Mouse (Mus musculus) midbrain, embryonic 10.5 days (tissue): ENCODE measurements around the gene Scyl3. TPM values are rescaled to one million over a fixed set of nuclear protein-coding genes. Genes with fewer than 3 reads are reported as not detected.

Experiments used
- DNase-seq: peaks from one replicate; pipeline ENCODE4 v3.0.0-alpha.2; 2017; ENCODE audit warnings: low spot score
- H3K27ac ChIP-seq: fragments of 300-500 bp; sonication (generic); replicated peaks from 2 replicates; pipeline ENCODE4 v1.5.1; 2016; ENCODE audit warnings: mild to moderate bottlenecking
- H3K27me3 ChIP-seq: fragments of 300-500 bp; sonication (generic); 2 replicates; pipeline ENCODE4 v1.6.1; 2016; ENCODE audit warnings: low read depth, mild to moderate bottlenecking; ENCODE audit not compliant: poor library complexity, severe bottlenecking
- H3K36me3 ChIP-seq: fragments of 300-500 bp; sonication (generic); 2 replicates; pipeline ENCODE4 v1.6.1; 2016; ENCODE audit warnings: mild to moderate bottlenecking, moderate library complexity
- H3K4me1 ChIP-seq: fragments of 300-500 bp; sonication (generic); 2 replicates; pipeline ENCODE4 v1.6.1; 2016
- H3K4me3 ChIP-seq: fragments of 300-500 bp; sonication (generic); 2 replicates; pipeline ENCODE4 v1.5.1; 2016; ENCODE audit warnings: mild to moderate bottlenecking, moderate library complexity
- H3K9me3 ChIP-seq: fragments of 300-500 bp; sonication (generic); replicated peaks from 2 replicates; pipeline ENCODE4 v1.6.1; 2016; ENCODE audit warnings: mild to moderate bottlenecking
- WGBS: fragments of 180-500 bp; shearing (Covaris S2); methylation state at CpG from one replicate; pipeline ENCODE4 v1.1.7; 2016; 5-methylcytosine and 5-hydroxymethylcytosine counted together
- polyA plus RNA-seq: library from polyadenylated mRNA; unstranded; fragments of >200 nt; fragmentation: Nextera tagmentation; extraction: Ambion mirVana; gene quantifications from 2 replicates; pipeline ENCODE4 v1.2.1, GENCODE M21; 2016

Gene Scyl3
- polyA plus RNA-seq, 1 experiment from 2014 or later, result 17.4 TPM

DNA sequence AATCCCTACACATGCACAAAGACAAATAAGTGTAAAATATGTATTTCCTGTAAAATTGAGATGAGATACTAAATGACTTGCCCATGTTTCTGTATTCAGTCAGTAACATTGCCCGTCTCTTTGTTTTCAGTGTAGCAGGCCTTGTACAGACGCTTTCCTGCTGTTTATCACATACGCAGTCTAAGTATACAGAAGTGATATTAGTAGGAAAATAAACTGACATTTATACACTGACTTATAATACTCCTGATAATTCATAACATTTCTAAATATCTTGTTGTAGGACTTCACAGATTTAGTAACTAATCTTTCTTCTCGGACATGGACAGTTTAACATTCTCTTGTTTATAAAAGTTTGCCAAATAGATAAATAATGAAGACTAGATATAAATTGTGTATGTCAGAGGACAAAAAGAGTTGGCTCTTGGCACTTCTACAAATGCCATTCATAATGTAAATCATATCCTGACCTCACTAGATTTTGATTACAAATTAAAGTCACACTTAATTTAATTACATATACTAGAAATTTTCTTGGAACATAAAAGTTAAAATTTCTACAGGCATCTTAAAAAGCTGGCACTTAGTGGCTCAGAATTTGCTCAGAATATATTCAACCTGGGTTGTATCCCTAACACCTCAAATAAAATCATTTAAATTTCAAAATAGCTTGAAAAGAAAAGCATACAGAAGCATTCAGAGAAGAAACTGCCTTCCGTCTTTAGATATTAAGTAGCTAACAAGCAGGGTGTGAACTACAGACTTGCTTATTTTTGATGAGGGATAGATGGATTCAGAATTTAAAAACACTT, 11.3 kb upstream of the Scyl3 start:
- no peak for DNase-seq
- 94% methylated on average over 5 of the region's 5 CpGs for WGBS
- Histone ChIP-seq H3K36me3 (peaks cover 20% of the 10 kb centered on the region), H3K9me3 (no peaks in the 10 kb centered on the region), H3K4me1 (no peaks in the 10 kb centered on the region), H3K27ac (no peak overlapping the region), H3K4me3 (no peak overlapping the region), H3K27me3 (no peaks in the 10 kb centered on the region)

DNA sequence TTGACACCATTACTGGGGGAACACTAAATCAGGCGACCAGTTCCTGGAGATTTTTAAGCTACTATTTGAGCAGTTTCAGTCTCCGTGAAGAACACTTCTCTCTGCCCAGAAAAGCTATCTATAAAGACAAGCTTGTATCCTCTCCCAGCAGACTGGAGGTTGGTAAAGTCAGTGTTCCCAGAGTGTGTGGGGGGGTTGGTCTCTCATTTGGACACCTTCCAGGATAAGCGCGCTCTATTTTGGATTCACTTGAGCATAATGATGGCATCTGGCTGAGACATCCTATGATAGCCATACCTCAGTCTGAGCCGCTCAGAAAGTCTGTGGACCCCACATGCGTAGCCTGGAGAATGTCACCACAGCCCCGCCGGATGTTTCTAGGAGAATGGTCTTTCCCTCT, 4.8 kb upstream of the Scyl3 start:
- peaks cover 5% of the 10 kb centered on the region for H3K4me1 ChIP-seq
- H3K36me3 ChIP-seq, result no peaks in the 10 kb centered on the region
- H3K4me3 ChIP-seq, result no peak overlapping the region
- no peaks in the 10 kb centered on the region for H3K9me3 ChIP-seq
- H3K27ac ChIP-seq, result no peak overlapping the region
- WGBS, result 91% methylated on average over 8 of the region's 8 CpGs
- H3K27me3 ChIP-seq, result no peaks in the 10 kb centered on the region
- no peak for DNase-seq

DNA sequence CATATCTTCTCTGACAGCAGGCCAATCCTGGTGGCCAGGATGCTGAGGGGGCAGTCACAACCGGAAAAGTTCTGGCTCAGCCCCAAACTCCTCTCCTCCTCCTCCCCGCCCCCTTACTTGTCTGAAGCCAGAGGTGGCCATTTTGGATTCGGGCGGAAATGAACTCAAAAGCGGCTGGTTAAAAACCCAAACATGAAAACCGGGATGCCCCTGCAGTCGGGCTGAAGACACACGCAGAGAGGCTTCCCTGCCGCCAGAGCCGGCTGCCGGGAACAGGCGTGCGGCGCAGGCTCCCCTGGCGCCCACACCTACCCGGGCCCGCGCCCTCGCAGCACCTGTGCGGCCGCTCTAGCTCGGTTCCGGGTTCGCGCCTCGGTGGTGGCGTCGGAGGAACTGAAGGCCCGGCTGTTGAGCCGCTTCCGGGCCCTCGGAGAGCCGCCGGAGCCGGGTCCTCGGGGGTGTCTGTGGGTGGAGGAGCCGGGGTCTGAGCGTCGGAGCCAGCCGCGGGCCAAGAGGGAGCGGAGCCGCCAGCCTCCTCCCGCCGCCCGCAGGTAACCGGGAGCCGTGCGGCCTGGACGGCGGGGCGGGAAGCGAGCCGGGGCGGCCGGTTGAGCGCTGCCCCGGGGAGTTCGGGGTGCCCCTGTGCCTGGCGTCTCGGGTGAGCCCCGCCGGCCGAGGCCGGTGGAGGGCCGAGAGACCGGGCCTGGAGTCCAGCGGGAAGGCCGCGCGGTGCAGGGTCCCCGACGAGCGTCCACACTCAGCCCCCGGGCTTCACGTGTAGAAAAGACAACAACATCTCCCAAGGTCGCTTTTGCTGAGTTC, 947 bp downstream of the Scyl3 start:
- peaks cover 25% of the 10 kb centered on the region for H3K4me1 ChIP-seq
- peaks cover 17% of the 10 kb centered on the region for H3K36me3 ChIP-seq
- peak; percentile 90 for DNase-seq
- H3K9me3 ChIP-seq, result no peaks in the 10 kb centered on the region
- peak overlapping the region; percentile 92 for H3K27ac ChIP-seq
- under 1% methylated on average over 77 of the region's 77 CpGs for WGBS
- peak overlapping the region; percentile 92 for H3K4me3 ChIP-seq
- H3K27me3 ChIP-seq, result no peaks in the 10 kb centered on the region

DNA sequence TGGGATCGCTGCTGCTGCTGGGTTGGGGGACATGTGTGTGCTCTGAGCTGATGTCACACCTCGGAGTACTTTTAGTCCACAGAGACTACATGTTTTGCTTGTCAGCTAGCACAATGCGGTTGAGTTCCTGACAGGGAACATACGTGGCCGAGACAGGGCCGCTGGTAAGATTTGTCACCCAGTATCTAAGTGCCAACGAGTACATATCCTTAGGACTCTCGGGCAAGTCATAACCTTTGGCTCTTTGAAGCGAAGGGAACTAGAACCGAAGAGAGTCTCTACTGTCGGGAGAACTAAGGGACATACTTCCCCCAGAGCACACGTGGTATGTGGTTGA, 1.5 kb downstream of the Scyl3 start:
- no peak for DNase-seq
- Histone ChIP-seq H3K4me1 (peaks cover 25% of the 10 kb centered on the region), H3K4me3 (peak overlapping the region; percentile 92), H3K9me3 (no peaks in the 10 kb centered on the region), H3K36me3 (peaks cover 23% of the 10 kb centered on the region), H3K27ac (peak overlapping the region; percentile 92), H3K27me3 (no peaks in the 10 kb centered on the region)
- WGBS, result 10% methylated on average over 12 of the region's 12 CpGs

DNA sequence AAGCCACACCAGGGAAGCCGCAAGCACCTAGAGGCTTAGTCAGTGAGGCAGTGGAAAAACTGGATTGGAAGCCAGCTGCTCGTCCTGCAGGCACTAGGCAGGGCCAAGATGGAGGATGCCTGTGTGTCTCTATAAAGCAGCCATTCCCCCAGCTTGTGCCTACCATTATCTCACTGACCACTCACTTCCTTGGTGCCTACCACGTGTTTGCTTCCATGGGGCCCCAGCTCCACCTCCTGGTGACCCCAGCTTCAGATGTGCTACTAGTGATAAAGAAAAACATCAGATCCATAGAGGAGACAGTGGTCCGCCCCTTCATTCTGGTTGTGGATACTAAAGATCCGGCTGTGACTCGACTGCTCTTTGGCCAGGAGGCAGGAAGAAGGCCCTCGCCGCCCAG, 2.9 kb downstream of the Scyl3 start:
- no peaks in the 10 kb centered on the region for H3K27me3 ChIP-seq
- H3K4me3 ChIP-seq, result no peak overlapping the region
- H3K27ac ChIP-seq, result no peak overlapping the region
- H3K4me1 ChIP-seq, result peaks cover 25% of the 10 kb centered on the region
- 81% methylated on average over 8 of the region's 8 CpGs for WGBS
- no peaks in the 10 kb centered on the region for H3K9me3 ChIP-seq
- DNase-seq, result no peak
- H3K36me3 ChIP-seq, result peaks cover 37% of the 10 kb centered on the region

DNA sequence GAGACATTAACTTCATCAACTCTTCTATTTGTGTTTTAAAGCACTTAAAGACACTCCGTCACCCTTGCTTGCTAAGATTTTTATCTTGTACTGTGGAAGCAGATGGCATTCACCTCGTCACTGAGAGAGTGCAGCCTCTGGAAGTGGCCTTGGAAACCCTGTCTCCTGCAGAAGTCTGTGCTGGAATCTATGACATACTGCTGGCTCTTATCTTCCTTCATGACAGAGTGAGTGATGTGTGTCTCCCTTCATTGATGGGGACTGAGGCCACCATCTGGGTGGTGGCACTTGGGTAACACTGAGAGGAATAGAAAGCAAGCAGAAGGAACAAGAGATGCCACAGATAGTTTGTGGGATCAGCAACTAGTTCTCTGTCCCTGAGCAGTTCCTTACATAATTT, 5.7 kb downstream of the Scyl3 start:
- Histone ChIP-seq H3K4me3 (no peak overlapping the region), H3K9me3 (no peaks in the 10 kb centered on the region), H3K27me3 (no peaks in the 10 kb centered on the region), H3K36me3 (peaks cover 63% of the 10 kb centered on the region), H3K27ac (no peak overlapping the region), H3K4me1 (peaks cover 18% of the 10 kb centered on the region)
- DNase-seq, result no peak
- 87% methylated on average over 2 of the region's 2 CpGs for WGBS

DNA sequence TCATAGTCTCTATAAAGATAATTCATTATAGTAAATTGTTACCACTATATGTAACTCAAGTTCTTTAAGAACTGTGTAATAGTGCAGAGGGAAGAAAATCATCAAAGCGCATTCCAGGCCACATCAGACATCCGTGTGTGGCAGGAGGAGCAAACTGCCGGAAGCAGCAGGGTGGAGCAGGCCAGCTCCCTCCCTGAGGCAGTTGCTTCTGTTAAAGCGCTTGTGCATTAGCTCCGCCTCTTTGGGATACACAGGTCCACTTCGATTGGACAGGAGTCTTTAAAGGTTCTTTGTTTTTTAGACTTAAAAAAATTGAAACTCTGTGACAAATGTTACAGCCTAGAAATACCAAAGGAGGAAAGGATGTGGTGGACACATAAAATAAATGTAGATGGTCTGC, 13.2 kb downstream of the Scyl3 start:
- Histone ChIP-seq H3K36me3 (peaks cover 98% of the 10 kb centered on the region), H3K27me3 (no peaks in the 10 kb centered on the region), H3K9me3 (no peaks in the 10 kb centered on the region), H3K4me1 (no peaks in the 10 kb centered on the region), H3K27ac (no peak overlapping the region), H3K4me3 (no peak overlapping the region)
- WGBS, result 81% methylated on average over 6 of the region's 6 CpGs
- DNase-seq, result no peak

DNA sequence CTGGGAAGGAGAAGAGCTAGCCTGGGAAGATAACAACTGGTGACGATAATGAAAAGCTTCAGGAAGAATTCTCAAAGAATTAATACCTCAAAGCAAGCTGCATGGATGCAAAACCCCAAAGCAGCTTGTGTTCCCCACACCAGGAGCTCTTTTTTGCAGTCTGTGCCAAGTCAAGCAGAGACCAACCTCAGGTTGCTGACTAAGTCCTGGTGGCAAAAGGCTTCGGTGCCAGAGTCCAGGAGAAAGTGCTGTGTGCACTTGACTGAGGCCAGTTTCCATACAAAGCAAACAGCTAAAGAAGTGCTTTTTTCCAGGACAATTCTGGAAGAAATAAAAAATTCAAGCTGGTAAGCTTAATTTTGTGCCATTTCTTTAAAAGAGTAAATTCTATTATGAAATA, 24.5 kb downstream of the Scyl3 start:
- H3K9me3 ChIP-seq, result no peaks in the 10 kb centered on the region
- no peak overlapping the region for H3K27ac ChIP-seq
- WGBS, result 86% methylated on average over 2 of the region's 2 CpGs
- DNase-seq, result no peak
- H3K36me3 ChIP-seq, result peaks cover 97% of the 10 kb centered on the region
- H3K4me3 ChIP-seq, result no peak overlapping the region
- no peaks in the 10 kb centered on the region for H3K27me3 ChIP-seq
- no peaks in the 10 kb centered on the region for H3K4me1 ChIP-seq

DNA sequence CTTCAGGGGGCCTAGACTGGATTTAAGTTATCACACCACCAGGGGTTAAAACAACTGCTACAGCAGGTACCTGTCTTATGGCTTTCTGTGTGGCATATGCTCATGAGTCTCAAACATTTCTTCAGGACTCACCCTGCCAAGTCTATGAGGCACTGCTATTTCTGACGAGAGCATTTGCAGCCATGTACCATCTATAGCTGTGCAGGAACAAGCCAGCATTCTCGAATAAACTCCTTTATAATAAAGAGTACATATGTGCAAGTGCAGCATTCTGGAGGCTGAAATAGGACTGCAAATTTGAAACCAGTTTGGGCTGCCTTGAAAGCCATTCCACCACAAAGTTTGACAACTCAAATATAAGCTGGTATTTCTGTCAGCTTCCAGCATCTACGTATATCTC, 29.1 kb downstream of the Scyl3 start:
- no peaks in the 10 kb centered on the region for H3K27me3 ChIP-seq
- no peaks in the 10 kb centered on the region for H3K9me3 ChIP-seq
- H3K27ac ChIP-seq, result no peak overlapping the region
- no peak overlapping the region for H3K4me3 ChIP-seq
- no peaks in the 10 kb centered on the region for H3K4me1 ChIP-seq
- H3K36me3 ChIP-seq, result peaks cover 94% of the 10 kb centered on the region
- WGBS, result 87% methylated on average over 3 of the region's 3 CpGs
- DNase-seq, result no peak

DNA sequence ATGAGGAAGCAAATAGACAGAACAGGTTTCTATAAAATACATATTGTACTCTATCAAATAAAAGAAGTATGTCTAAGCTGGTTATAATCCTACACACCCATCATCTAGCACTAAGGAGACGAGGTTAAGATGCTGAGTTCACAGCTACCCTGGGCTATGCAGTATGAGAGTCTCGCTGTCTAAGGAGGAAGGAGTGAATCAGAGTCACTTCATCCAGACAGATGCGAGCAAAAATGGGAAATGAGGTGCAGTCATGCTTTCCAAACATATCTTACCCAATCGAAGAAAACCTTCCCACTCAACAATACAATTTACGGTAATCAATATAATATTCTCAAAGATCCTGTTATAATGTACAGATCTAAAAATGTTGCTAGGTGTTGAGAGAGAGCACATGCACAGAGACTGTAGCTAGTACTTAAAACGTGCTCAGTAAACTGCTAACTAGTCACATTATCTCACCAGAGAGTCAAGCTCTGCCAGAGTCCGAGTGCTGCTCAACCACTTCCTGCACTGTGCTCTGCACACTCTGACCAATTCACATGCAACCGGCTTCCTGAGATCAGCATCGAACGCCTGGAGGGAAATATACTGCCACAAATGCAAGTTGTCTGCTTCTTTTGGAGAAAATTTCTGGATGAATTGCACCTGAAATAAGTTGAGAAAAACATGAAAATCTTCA, 35.2 kb downstream of the Scyl3 start:
- Histone ChIP-seq H3K9me3 (no peaks in the 10 kb centered on the region), H3K27me3 (no peaks in the 10 kb centered on the region), H3K4me3 (no peak overlapping the region), H3K36me3 (peaks cover 85% of the 10 kb centered on the region), H3K4me1 (no peaks in the 10 kb centered on the region), H3K27ac (no peak overlapping the region)
- 91% methylated on average over 10 of the region's 10 CpGs for WGBS
- no peak for DNase-seq

DNA sequence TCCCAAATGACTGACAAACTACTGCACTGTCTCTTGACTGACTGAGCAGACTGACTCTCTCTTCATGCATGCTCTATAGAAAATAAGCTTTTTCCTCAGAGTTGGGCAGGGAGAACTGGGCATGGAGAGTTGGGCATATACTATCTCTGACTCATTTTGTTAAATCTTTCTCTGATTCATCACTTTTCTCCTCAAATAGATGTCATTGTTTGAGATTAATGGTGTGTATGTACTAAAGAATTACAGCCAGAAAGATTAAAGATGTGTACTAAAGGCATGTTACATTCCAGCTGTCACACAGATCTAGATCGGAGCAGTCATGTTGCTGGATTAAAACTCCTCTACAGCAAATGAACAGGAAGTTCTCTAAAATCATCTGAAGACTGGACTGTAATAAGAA, 45.6 kb downstream of the Scyl3 start:
- no peak for DNase-seq
- H3K9me3 ChIP-seq, result no peaks in the 10 kb centered on the region
- no peak overlapping the region for H3K27ac ChIP-seq
- H3K4me1 ChIP-seq, result no peaks in the 10 kb centered on the region
- 94% methylated on average over 1 of the region's 1 CpGs for WGBS
- no peaks in the 10 kb centered on the region for H3K27me3 ChIP-seq
- H3K4me3 ChIP-seq, result no peak overlapping the region
- peaks cover 70% of the 10 kb centered on the region for H3K36me3 ChIP-seq

DNA sequence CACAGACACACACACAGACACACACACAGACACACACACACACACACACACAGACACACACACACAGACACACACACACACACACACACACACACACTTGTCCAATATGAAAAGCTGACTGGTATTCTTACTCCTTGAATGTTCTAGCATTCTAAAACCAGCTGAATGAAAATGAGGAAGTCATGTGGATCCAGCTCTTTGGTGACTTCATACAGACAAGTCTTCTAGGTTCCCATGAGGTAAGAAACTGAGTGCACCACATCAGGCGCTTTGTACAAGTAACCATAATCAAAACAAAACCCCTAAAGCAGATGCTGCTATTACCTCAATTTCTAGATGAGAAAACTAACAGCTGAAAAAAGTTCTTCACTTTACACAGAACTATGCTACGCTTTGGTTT, 46.2 kb downstream of the Scyl3 start:
- WGBS, result 95% methylated on average over 2 of the region's 2 CpGs
- Histone ChIP-seq H3K4me1 (no peaks in the 10 kb centered on the region), H3K27me3 (no peaks in the 10 kb centered on the region), H3K9me3 (no peaks in the 10 kb centered on the region), H3K36me3 (peaks cover 72% of the 10 kb centered on the region), H3K4me3 (no peak overlapping the region), H3K27ac (no peak overlapping the region)
- no peak for DNase-seq

DNA sequence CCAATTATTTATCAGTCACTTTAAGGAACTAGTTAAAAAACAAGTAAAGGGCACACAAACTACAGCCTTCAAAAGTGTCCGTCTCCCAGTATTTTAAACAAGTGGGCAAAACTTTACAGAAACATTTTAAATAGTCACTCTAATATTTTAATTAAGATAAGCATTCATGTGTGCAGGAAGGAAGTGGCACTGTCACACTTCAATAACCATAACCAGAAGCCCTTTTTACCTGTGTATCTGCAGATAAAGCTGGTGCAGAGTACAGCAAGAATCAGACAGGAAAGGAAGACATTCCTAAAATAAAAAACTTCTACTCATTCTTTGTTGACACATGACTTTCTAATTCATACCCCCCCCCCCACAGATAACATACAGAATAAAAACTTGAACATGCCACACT, 47.6 kb downstream of the Scyl3 start:
- no peaks in the 10 kb centered on the region for H3K27me3 ChIP-seq
- no peak overlapping the region for H3K4me3 ChIP-seq
- no peaks in the 10 kb centered on the region for H3K9me3 ChIP-seq
- DNase-seq, result no peak
- H3K4me1 ChIP-seq, result no peaks in the 10 kb centered on the region
- no peak overlapping the region for H3K27ac ChIP-seq
- 94% methylated on average over 1 of the region's 1 CpGs for whole genome bisulfite sequencing
- peaks cover 72% of the 10 kb centered on the region for H3K36me3 ChIP-seq
